Mouse (Mus musculus) E14TG2a.4 (cell line): Measurements from ENCODE around the gene Morc4.

Experiments
- H3K27me3 ChIP-seq: 2 replicates; pipeline ENCODE4 v1.6.1; 2014; ENCODE audit warnings: low read length, control low read depth; ENCODE audit not compliant: insufficient read depth
- H3K36me3 ChIP-seq: 2 replicates; pipeline ENCODE4 v1.6.1; 2014; ENCODE audit warnings: low read length, control low read depth; ENCODE audit not compliant: insufficient read depth
- H3K4me1 ChIP-seq: replicated peaks from 2 replicates; pipeline ENCODE4 v1.6.1; 2014; ENCODE audit warnings: low read depth, low read length, control low read depth
- H3K4me3 ChIP-seq: replicated peaks from 2 replicates; pipeline ENCODE4 v1.5.1; 2014; ENCODE audit warnings: mild to moderate bottlenecking, low read length
- H3K9me3 ChIP-seq: 2 replicates; pipeline ENCODE4 v1.6.1; 2014; ENCODE audit warnings: low read length, control low read depth
- CTCF ChIP-seq: conservative IDR thresholded peaks from 2 replicates; pipeline ENCODE4 v1.5.1; 2014; ENCODE audit warnings: low read length
- NANOG ChIP-seq: IDR thresholded peaks from 2 replicates; pipeline ENCODE4 v1.6.1; 2014; ENCODE audit warnings: borderline replicate concordance, low read length, mixed read lengths
- POU5F1 ChIP-seq: IDR thresholded peaks from 2 replicates; pipeline ENCODE4 v1.6.1; 2014; ENCODE audit warnings: low read length, borderline replicate concordance

Gene Morc4

GRCm38 (mm10) chrX:139841091-139841490, 30.4 kb downstream of the Morc4 start:
- Histone ChIP-seq H3K4me1 (no peaks in the 10 kb centered on the region), H3K36me3 (no peaks in the 10 kb centered on the region), H3K9me3 (no peaks in the 10 kb centered on the region), H3K4me3 (no peak overlapping the region), H3K27me3 (no peaks in the 10 kb centered on the region)
- TF ChIP-seq NANOG (no peak), CTCF (no peak), POU5F1 (no peak)

GRCm38 (mm10) chrX:139839057-139839456, 32.4 kb downstream of the Morc4 start:
- no peaks in the 10 kb centered on the region for H3K9me3 ChIP-seq
- no peaks in the 10 kb centered on the region for H3K4me1 ChIP-seq
- TF ChIP-seq POU5F1 (no peak), NANOG (no peak), CTCF (no peak)
- no peaks in the 10 kb centered on the region for H3K36me3 ChIP-seq
- no peak overlapping the region for H3K4me3 ChIP-seq
- no peaks in the 10 kb centered on the region for H3K27me3 ChIP-seq

- Histone ChIP-seq H3K27me3 (no peaks in the 10 kb centered on the region), H3K36me3 (no peaks in the 10 kb centered on the region), H3K4me1 (no peaks in the 10 kb centered on the region), H3K9me3 (no peaks in the 10 kb centered on the region), H3K4me3 (no peak overlapping the region)
- no peak for TF ChIP-seq POU5F1
- TF ChIP-seq CTCF = peak; percentile 50
These were observed 39.0 kb downstream of the Morc4 start for GRCm38 (mm10) chrX:139832464-139832863.

- TF ChIP-seq CTCF = no peak
- TF ChIP-seq NANOG = no peak
- no peak for TF ChIP-seq POU5F1
- H3K27me3 ChIP-seq = no peaks in the 10 kb centered on the region
- H3K4me3 ChIP-seq = no peak overlapping the region
- H3K4me1 ChIP-seq = no peaks in the 10 kb centered on the region
- no peaks in the 10 kb centered on the region for H3K9me3 ChIP-seq
- H3K36me3 ChIP-seq = no peaks in the 10 kb centered on the region
These were observed 42.9 kb downstream of the Morc4 start for GRCm38 (mm10) chrX:139828363-139829092.

- H3K4me1 ChIP-seq = no peaks in the 10 kb centered on the region
- no peaks in the 10 kb centered on the region for H3K9me3 ChIP-seq
- H3K36me3 ChIP-seq = no peaks in the 10 kb centered on the region
- no peak overlapping the region for H3K4me3 ChIP-seq
- TF ChIP-seq CTCF (no peak), NANOG (no peak), POU5F1 (no peak)
- no peaks in the 10 kb centered on the region for H3K27me3 ChIP-seq
These were observed 44.6 kb downstream of the Morc4 start for GRCm38 (mm10) chrX:139826926-139827325.

- H3K9me3 ChIP-seq = no peaks in the 10 kb centered on the region
- H3K27me3 ChIP-seq = no peaks in the 10 kb centered on the region
- H3K4me1 ChIP-seq = no peaks in the 10 kb centered on the region
- no peaks in the 10 kb centered on the region for H3K36me3 ChIP-seq
- TF ChIP-seq POU5F1 = no peak
- no peak for TF ChIP-seq NANOG
- TF ChIP-seq CTCF = no peak
- no peak overlapping the region for H3K4me3 ChIP-seq
These were observed 46.1 kb downstream of the Morc4 start for GRCm38 (mm10) chrX:139825402-139825801.

- no peaks in the 10 kb centered on the region for H3K9me3 ChIP-seq
- H3K27me3 ChIP-seq = no peaks in the 10 kb centered on the region
- H3K36me3 ChIP-seq = no peaks in the 10 kb centered on the region
- TF ChIP-seq NANOG (no peak), CTCF (no peak), POU5F1 (no peak)
- peaks cover 19% of the 10 kb centered on the region; the same call in 1 of the 2 replicates for H3K4me1 ChIP-seq
- H3K4me3 ChIP-seq = no peak overlapping the region
These were observed 56.3 kb downstream of the Morc4 start for GRCm38 (mm10) chrX:139815201-139815600.

- TF ChIP-seq NANOG (no peak), CTCF (no peak), POU5F1 (no peak)
- Histone ChIP-seq H3K9me3 (no peaks in the 10 kb centered on the region), H3K4me3 (no peak overlapping the region), H3K27me3 (no peaks in the 10 kb centered on the region; the same call in 1 of the 2 replicates), H3K4me1 (peaks cover 19% of the 10 kb centered on the region; the same call in 1 of the 2 replicates), H3K36me3 (no peaks in the 10 kb centered on the region)
These were observed 57.4 kb downstream of the Morc4 start for GRCm38 (mm10) chrX:139814018-139814635.
